Mouse (Mus musculus) lung, adult 2 months (tissue): Measurements from ENCODE around the gene Ift20. TPM values are rescaled to one million over a fixed set of nuclear protein-coding genes. Genes with fewer than 3 reads are reported as not detected.
"Not testable (repeated sequence)": the region's sequence is repeated elsewhere in the genome, so short reads cannot be mapped to it uniquely, and the experiment has no call there.

ENCODE experiments used
- DNase-seq: peaks from one replicate; pipeline ENCODE4 v3.0.0; 2022
- H3K4me1 ChIP-seq: fragments of 200-500 bp; 2 replicates; pipeline ENCODE4 v1.6.1; 2011; ENCODE audit warnings: low read length; ENCODE audit not compliant: control insufficient read depth, insufficient read depth
- H3K4me3 ChIP-seq: fragments of 200-500 bp; replicated peaks from 2 replicates; pipeline ENCODE3; 2011; ENCODE audit warnings: low read depth, mild to moderate bottlenecking, control low read depth, low read length; ENCODE audit errors: extremely low read depth
- CTCF ChIP-seq: fragments of 200-500 bp; IDR thresholded peaks from 2 replicates; pipeline ENCODE4 v1.5.1; 2011; ENCODE audit warnings: mild to moderate bottlenecking, low read length, control low read depth; ENCODE audit not compliant: insufficient read depth
- POLR2A ChIP-seq: fragments of 200-500 bp; IDR thresholded peaks from 2 replicates; pipeline ENCODE4 v1.6.1; 2011; ENCODE audit warnings: low read depth, mild to moderate bottlenecking, control low read depth, low read length, borderline replicate concordance; ENCODE audit errors: extremely low read depth
- WGBS: fragments of 180-500 bp; shearing (Covaris S2); methylation state at CpG from one replicate; pipeline ENCODE4 v1.1.7; 2018; 5-methylcytosine and 5-hydroxymethylcytosine counted together
- polyA plus RNA-seq: library from polyadenylated mRNA; depleted of rRNA; stranded (reverse); fragments of >200 nt; gene quantifications from 2 replicates; pipeline ENCODE4 v1.2.3, GENCODE M21; 2012

Gene Ift20
- polyA plus RNA-seq, 1 experiment: 75.1 TPM

DNA sequence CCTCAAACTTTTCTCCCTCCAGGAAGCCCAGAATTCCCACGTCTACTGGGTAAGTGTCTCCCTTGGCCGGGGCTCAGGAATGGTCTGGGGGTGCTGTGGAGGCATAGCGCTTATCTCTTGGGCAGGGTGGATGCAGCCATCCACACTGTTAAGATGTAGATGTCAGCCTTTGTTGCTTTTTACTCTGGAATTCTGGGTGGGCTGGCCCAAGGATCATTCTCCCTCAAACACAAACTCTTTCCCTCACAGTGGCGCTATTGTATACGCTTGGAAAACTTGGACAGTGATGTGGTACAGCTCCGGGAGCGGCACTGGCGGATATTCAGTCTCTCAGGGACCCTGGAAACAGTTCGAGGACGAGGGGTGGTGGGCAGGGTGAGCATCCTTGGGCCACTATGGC is 17.2 kb upstream of the Ift20 start:
- Histone ChIP-seq H3K4me1 (peaks cover 5% of the 10 kb centered on the region; the same call in 1 of the 2 replicates), H3K4me3 (no peak overlapping the region)
- no peak for TF ChIP-seq POLR2A
- TF ChIP-seq CTCF: no peak
- 88% methylated on average over 10 of the region's 10 CpGs for WGBS
- DNase-seq: no peak

DNA sequence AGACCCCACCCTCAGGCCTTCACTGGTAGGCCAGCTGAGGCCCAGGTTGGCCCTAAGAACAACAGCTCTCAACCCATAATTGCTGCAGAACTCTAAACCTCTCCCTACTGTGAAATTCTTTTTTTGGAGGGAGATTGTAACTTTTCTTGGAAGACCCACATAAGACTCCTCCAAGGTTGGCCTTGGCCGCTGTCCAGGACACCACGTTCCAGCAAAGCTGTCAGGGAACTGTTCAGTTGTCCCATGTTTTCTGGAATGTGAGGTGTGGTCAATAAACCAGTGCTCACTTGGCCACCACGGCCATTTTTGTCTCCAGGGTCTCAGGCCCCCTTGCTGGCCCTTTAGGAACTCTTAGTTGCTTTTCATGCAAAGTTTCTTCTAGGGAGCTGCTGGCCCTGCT is 14.3 kb upstream of the Ift20 start:
- Histone ChIP-seq H3K4me3 (no peak overlapping the region), H3K4me1 (peaks cover 13% of the 10 kb centered on the region)
- WGBS: 63% methylated on average over 3 of the region's 3 CpGs
- no peak for DNase-seq
- no peak for TF ChIP-seq CTCF
- TF ChIP-seq POLR2A: no peak

DNA sequence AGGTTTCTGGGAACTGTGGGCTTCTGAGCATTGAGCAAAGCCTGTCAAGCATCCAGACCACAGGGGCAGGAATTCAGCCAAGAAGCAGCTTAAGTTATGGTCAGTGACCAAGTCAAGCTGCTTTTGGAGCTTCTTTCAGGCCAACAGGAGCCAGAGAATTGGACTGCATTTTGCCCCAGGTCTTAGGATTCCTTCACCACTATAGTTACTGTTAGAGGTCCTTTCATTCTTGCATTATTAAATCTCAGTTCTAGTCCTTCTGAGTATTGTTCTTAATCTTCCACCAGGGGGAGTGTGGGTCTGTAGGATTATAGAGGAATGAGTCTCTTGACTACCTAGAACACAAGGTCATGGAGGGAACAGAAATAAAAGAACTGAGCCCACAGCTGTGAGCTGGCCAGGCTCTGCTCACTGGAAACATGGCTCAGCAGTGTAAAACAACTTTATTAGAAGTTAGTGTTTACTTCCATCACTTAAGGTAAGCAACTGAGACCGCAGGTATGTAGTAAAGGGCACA is 13.6 kb upstream of the Ift20 start:
- TF ChIP-seq CTCF: 0 out of 2 replicates have a peak, but pooled peaks have one; percentile 21
- no peak for TF ChIP-seq POLR2A
- H3K4me3 ChIP-seq: no peak overlapping the region
- DNase-seq: no peak
- 67% methylated on average over 1 of the region's 1 CpGs for WGBS
- H3K4me1 ChIP-seq: peaks cover 13% of the 10 kb centered on the region

DNA sequence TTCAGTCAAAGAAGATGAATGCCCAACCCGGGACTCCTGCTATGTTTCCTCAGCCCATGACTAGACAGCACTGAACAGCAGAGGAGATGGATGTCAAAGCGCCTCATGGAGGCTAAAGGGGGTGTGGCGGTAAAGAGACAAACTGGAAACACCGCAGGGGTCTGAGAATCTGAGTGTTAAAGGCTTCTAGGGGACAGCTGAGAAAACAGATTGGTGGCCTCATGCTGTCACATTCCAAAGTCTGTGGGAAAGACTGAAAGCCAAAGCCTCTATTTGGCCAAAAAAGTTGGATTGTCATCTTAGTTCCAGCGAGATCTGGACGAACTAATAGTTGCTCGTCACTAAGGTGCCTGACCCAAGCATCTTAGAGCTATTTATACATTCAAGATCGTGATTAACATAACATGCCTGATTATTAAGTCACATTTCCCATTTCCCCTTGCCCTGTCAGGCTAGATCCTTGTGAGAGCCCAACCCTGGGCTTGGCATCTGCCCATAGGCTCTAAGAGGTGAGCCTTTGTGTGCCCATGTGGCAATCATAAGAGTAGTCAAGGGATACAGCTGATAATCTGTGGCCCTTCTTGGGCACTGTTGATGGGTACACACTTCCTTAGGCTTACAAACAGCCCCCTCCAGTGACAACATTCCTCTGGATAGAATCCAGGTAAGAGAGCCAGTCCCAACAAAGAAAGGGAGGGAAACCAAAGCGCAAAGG is 12.8 kb upstream of the Ift20 start:
- no peak overlapping the region for H3K4me3 ChIP-seq
- TF ChIP-seq CTCF (no peak), POLR2A (no peak)
- H3K4me1 ChIP-seq: peaks cover 13% of the 10 kb centered on the region
- WGBS: 50% methylated on average over 9 of the region's 9 CpGs
- peak; percentile 44 for DNase-seq

DNA sequence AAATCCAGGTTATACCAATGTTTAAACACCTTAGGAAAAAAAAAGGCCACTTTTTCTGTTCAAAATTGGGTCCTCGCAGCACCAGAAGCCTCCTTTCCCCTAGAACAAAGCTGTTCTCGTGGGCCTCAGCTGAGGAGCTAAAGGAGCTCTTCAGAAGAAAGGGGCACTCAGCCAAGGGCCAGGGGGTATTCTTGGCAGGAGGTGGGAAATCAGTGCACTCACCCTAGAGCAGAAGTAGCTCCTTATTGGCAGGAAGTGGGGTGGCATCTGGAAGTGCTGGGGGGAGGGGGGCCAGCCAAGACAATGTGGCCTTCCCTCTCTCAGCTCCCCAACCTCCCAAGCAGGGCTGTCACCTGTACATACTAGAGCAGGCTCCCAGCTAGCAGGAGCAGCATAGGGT is 11.3 kb upstream of the Ift20 start:
- DNase-seq: no peak
- TF ChIP-seq CTCF (no peak), POLR2A (peak; percentile 39; the same call in 1 of the 2 replicates)
- WGBS: 42% methylated on average over 2 of the region's 2 CpGs
- H3K4me3 ChIP-seq: no peak overlapping the region
- peaks cover 13% of the 10 kb centered on the region for H3K4me1 ChIP-seq

DNA sequence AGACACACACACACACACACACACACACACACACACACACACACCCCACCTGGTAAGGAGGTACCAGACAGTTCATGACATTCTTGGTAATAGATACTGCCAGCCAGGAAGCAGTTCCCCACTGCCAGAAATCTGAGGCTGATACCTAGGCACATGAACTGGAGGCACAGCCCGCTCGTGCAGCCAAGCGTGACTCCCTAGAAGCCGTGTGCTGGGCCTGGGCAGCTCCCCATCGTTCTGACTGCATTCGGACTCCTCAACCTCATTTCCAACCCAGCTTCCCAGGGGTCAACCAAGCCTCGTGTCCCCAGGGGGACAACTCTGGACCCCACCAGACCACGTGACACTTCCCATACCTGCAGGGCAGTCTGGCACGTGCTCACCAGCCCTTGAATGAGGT is 7.4 kb upstream of the Ift20 start:
- DNase-seq: no peak
- TF ChIP-seq POLR2A (no peak), CTCF (no peak)
- H3K4me1 ChIP-seq: peaks cover 18% of the 10 kb centered on the region
- 86% methylated on average over 9 of the region's 9 CpGs for WGBS
- H3K4me3 ChIP-seq: no peak overlapping the region

DNA sequence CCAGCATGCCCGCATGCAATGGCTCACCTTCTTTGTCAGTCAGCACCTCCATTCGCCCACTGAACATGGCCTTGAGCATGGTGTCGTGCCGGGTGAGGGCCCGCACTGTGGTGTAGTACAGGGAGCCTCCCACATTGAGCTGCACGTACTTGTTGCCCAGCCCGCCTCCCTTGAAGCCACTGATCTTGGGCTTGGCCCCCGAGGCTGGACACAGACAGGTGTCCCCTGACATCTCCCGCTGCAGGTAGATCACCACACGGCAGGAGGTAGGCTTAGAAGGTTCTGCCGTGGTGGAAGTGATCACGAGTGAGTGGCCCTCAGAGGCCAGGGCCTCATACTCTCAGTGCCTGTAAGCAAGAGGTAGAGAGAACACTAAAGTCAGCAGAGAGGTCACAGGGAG is 6.2 kb upstream of the Ift20 start:
- H3K4me1 ChIP-seq: peaks cover 18% of the 10 kb centered on the region
- no peak overlapping the region for H3K4me3 ChIP-seq
- WGBS: 82% methylated on average over 12 of the region's 12 CpGs
- DNase-seq: no peak
- TF ChIP-seq CTCF: no peak
- TF ChIP-seq POLR2A: no peak

DNA sequence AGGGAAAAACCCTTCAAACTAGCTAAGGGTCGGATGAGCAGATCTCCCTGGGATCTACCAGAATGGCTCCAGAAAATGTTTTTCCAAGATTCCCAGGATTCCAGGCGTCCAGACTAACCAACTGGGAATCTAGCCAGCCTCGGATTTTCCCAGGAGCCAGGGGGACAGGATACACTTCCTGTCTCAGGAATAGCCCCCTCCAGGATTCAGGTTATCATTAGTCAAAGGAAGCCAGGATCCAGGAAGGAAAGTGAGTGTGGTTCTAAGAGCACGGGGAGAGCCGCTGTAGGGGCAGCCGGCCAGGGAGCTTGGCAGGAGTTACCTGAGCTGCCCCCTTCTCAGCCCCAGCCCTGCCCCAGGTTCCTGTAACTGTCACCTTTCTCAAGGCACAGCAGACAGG is 5.1 kb upstream of the Ift20 start:
- Histone ChIP-seq H3K4me1 (peaks cover 13% of the 10 kb centered on the region), H3K4me3 (no peak overlapping the region)
- DNase-seq: no peak
- whole genome bisulfite sequencing: 31% methylated on average over 6 of the region's 6 CpGs
- TF ChIP-seq CTCF (no peak), POLR2A (no peak)

DNA sequence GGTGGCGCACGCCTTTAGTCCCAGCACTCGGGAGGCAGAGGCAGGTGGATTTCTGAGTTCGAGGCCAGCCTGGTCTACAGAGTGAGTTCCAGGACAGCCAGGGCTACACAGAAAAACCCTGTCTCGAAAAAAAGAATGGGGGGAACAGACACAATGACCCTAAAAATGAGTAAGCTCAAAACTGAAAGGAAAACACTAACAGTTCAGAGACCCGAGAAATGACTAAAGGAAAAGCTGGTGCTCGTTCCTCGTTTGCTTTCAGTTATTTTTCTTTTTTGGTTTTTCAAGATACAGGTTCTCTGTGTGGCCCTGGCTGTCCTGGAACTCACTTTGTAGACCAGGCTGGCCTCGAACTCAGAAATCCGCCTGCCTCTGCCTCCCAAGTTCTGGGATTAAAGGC is 4.6 kb upstream of the Ift20 start:
- WGBS: 69% methylated on average over 10 of the region's 10 CpGs
- DNase-seq, H3K4me3 ChIP-seq: not testable (repeated sequence)

DNA sequence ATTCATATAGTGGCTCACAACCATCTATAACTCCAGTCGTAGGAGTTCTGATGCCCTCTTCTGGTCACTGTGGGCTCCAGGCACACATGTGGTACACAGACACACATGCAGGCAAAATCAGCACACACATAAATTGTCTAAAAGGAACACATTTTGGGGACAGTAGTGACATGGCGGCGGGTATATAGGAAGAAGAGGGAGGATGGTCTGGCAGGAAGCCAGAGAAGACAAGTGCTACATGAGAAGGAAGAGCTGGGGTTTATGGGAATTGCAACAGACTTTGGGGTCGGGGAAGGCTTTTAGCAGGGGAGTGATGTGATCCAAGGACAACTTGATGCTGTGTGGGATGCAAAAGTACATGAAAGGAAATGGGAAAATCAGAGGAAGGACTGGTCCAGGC is 1.6 kb upstream of the Ift20 start:
- WGBS: 53% methylated on average over 4 of the region's 4 CpGs

More for the DNA sequence above, 4.6 kb upstream of the Ift20 start:
- H3K4me1 ChIP-seq: peaks cover 13% of the 10 kb centered on the region

More for the DNA sequence above, 1.6 kb upstream of the Ift20 start:
- Histone ChIP-seq H3K4me3 (no peak overlapping the region), H3K4me1 (peaks cover 21% of the 10 kb centered on the region)
- TF ChIP-seq CTCF (no peak), POLR2A (no peak)
- no peak for DNase-seq
